Mouse (Mus musculus) kidney, postnatal 10 days (tissue): ENCODE data around the gene Astn2.

ENCODE experiments used
- DNase-seq: peaks from one replicate; pipeline ENCODE4 v3.0.0; 2021; ENCODE audit warnings: mixed read lengths

The Astn2 gene

GRCm38 (mm10) chr4:65832971-65833370, 571.4 kb downstream of the Astn2 start:
- no peak for DNase-seq

- DNase-seq, result no peak
Observed at GRCm38 (mm10) chr4:65831872-65832271, 572.5 kb downstream of the Astn2 start.

GRCm38 (mm10) chr4:65830495-65830894, 573.9 kb downstream of the Astn2 start:
- no peak for DNase-seq

- DNase-seq, result no peak
Observed at GRCm38 (mm10) chr4:65821070-65821469, 583.3 kb downstream of the Astn2 start.

DNA sequence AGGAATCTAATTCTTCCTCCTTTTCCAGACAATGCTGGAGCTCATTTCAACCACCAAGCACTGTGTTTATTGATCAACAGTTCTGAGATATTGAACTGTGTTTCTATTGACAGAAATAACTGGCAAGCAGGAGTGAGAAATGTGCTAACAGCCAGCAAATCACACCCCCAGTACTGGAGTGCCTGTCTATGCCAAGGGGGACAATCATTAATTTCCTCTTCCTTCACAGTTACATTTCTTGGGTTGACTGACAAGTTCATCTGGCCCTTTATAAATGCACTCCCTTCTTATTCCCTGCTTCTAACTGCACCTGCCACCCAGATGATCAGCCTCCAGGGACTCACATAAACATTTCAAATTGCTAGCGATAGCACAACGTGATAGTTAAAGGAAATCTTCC, 584.2 kb downstream of the Astn2 start:
- no peak for DNase-seq

- no peak for DNase-seq
Observed at GRCm38 (mm10) chr4:65819835-65820234, 584.6 kb downstream of the Astn2 start.

DNA sequence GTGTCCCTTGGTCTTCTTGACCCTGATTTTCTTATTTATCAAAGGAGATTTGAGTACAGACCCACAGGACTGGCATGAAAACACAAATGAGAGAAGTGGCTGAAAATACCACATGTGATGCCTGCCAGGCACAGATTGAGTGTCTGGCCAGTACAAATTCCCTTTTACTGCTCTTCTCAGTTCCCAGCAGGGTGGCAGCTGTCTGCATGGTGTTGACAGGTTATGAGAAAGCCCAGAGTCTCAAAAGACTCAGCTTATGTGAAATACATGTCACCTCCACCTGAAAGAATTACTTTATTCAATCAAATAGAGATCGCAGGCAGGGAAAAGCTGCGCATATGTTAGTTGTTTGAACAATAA, 590.3 kb downstream of the Astn2 start:
- no peak for DNase-seq

GRCm38 (mm10) chr4:65813500-65814175, 590.8 kb downstream of the Astn2 start:
- no peak for DNase-seq

GRCm38 (mm10) chr4:65807341-65807740, 597.1 kb downstream of the Astn2 start:
- DNase-seq, result no peak

GRCm38 (mm10) chr4:65801204-65801603, 603.2 kb downstream of the Astn2 start:
- DNase-seq, result no peak

- no peak for DNase-seq
Observed at GRCm38 (mm10) chr4:65791051-65791450, 613.4 kb downstream of the Astn2 start.

DNA sequence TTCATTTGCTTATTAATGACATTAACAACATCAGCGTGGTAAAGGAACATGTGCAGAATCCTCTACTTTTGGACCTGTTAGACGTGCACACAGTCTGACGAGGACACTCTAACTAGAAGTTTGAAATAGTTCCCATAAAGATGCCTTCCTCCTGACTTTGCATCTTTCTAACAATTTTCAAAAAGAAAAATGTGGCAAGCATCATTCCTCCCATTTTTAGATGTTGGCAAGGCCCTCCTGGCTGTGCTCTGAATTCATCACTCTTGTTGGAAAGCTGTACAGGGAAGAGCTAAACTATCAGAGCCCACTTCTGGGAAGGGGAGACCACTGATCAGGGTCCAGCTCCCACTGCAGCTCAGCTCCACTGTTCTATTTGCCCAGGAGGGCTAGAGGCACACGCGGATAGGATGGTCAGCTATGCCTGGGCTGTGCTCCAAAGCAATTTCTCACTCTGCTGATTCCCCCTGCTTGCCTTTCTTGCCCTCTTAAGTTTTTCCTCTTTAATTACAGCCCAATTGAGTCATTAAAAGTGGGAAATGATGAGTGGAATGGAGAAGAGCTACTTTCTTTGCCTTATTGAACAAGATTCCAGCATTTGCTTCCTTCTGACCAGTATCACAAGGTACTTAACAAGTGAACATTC, 630.9 kb downstream of the Astn2 start:
- DNase-seq, result no peak

DNA sequence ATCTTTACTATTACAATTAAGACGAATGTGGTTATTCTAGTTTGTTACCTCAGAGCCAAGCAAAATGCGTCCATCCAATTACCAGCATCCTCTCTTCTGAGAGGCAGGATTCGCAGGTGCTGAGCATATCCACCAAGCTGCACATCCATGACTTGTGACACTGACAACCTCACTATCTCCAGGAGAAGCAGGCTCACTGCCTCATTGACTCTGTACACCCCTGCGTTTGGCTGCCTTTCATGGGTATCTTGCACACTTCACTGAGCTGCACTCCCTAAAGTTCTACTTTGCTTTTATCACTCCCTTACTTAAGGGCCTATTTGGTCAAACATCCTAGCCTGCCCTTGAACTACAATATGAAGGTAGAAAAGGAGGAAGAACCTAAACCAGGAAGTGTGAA, 633.5 kb downstream of the Astn2 start:
- no peak for DNase-seq

DNA sequence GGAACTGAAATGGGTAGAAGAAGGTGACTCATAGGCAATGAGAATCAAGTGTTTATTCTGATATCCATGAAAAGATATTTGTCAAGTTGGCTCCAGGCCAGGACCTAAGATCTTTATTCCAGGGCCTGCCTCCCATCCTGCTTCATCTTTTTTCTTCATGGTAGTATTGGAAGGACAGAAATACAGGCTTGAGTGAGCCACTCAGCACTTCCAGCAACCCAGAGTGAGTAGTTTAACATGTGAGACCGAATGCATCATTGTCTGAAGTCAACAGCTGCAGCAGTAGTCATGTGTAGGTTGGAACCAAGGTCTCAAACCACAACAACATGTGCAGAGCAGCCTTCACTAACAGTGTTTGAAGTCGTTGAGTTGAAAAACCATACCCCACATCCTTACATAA, 636.5 kb downstream of the Astn2 start:
- no peak for DNase-seq

DNA sequence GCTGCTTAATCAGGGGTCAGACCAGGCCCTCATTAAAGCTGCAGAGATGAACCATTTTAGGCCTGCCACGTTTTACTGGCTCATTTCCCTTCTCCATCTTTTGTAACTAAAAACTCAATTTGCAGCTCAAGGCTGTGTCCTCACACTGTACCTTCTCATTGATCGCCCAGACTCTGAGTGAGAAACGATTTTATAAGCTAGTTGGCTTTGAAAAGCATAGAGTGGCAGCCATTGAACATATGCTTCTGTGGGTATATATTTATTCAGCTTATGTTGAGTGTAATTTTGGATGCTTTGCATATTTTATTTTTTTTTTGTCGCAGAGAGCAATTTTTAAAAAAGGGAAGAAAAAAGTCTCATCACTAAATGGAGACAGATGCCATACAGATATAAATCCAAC, 637.0 kb downstream of the Astn2 start:
- DNase-seq, result no peak

- DNase-seq, result no peak
Observed at GRCm38 (mm10) chr4:65765312-65765711, 639.1 kb downstream of the Astn2 start.

DNA sequence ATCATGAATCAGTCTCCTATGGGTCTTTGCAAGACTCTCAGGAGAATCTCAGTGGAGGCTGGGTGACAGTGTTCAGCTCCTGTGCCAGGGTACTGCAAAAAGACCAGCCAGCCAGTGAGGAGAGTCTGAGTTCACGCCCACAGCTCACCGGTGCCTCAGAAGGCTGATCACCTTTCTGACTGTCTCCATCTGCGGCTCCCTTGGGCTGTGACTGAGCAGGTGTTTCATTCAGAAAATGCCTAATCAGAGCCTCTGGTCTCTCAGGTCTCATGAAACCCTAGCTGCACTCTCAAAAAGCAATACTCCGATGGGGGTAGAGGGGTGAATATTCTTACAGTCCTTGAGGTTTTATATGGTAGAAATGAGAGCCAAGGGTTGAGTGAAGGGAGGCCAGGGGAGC, 640.1 kb downstream of the Astn2 start:
- DNase-seq, result no peak

- no peak for DNase-seq
Observed at GRCm38 (mm10) chr4:65763823-65764222, 640.6 kb downstream of the Astn2 start.

DNA sequence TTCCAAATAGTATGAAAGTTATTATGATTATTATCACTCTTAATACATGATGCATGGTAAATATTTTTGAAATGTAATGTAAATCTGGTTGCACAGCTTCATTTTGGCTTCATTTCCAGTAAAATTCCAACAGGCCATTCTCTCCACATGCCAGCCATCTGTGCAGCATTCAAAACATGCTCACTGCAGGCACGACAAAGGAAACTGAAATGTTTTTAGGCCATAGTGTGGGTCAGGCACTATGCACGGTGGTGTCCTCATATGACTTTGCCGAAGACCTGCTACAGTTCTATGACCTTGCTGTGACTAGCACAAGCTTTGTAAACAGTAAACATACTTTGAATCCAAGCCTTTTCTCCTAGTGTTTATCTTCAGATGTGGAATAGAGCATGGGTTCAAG, 642.3 kb downstream of the Astn2 start:
- no peak for DNase-seq

- no peak for DNase-seq
Observed at GRCm38 (mm10) chr4:65761658-65762057, 642.8 kb downstream of the Astn2 start.

DNA sequence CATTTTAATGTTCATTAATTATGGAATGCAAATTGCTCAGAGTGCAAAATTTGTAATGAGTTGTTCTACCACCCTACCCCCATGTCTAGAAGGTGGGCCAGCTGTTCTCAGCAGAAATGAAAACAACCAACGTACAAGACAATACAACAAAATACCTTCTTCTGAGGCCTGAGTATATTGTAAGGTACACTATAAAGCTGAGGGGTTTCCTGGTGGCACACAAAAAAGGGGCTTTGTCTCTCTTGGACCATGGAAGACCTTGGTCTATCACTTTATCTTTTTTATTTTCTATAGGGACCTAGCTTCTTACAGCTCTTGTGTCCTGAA, 645.6 kb downstream of the Astn2 start:
- no peak for DNase-seq

DNA sequence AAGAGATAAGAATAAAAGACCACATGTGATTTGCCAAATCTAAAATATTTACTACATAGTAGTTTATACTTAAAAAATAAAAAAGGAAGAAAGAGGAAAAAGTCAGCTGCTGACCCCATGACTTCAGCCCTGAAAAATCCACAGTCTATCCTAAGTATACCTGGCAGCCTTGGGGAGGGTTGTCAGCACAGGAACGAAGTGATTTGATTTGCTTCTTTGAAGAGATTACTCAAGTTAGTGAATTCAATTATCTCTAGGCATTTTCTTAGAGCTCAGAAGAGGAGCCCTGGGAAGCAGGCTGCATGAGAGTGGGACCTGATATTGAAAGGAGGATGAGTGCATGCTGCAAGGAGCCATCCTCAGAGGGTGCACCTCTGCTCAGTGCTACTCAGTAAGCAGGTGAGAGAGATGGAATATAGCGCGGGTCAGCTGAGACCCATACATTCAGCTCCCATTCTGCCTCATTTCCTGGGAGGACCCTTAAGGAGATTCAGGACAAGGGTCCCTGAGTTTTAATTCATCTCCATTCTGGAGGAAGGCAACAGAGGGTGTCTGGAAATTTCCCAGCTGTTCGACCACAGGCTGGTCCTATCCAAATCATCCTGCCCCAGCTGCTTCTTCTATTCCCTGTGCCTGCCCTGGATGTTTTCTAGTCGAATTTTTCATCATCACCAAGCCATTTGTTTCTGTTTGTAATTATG, 646.1 kb downstream of the Astn2 start:
- no peak for DNase-seq

GRCm38 (mm10) chr4:65752941-65753340, 651.5 kb downstream of the Astn2 start:
- DNase-seq, result no peak

DNA sequence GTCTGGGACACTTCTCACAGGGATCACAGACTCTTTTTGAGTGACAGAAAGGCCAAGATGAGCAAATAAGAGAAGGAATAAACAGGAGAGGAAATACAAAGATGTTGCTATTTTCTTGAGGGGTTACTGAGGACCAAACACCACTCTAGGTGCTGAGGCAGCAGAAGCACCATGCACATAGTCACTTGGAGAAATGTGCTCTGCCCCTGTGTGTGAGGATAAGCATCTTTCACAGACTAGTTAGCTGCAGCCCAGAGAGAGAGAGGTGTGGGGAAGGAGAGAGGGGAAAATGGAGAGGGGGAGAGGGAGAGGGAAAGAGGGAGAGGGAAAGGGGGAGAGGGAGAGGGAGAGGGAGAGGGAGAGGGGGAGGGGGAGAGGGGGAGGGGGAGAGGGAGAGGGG, 659.6 kb downstream of the Astn2 start:
- no peak for DNase-seq
